Mouse (Mus musculus) MEL (cell line): ENCODE data around the gene Ddx24. TPM values are rescaled to one million over a fixed set of nuclear protein-coding genes. Genes with fewer than 3 reads are reported as not detected.

Experiments used
- DNase-seq: peaks from one replicate; pipeline ENCODE4 v3.0.0; 2011; ENCODE audit warnings: low read depth, low spot score
- H3K27ac ChIP-seq: 2 replicates; pipeline ENCODE4 v1.5.1; 2012; ENCODE audit warnings: low read depth, mild to moderate bottlenecking, control low read depth, low read length, moderate library complexity; ENCODE audit not compliant: control insufficient read depth
- H3K27me3 ChIP-seq, 2 experiments: fragments of 150-350 bp in 1 of 2; sonication (generic) in 1 of 2; 2 replicates each; pipeline ENCODE4 v1.6.1; 2012; ENCODE audit warnings: low read length in 2 of 2, mild to moderate bottlenecking in 2 of 2, improper control_type of control experiment in 1 of 2, moderate library complexity in 1 of 2; ENCODE audit not compliant: insufficient read depth in 2 of 2, control insufficient read depth in 1 of 2
- H3K36me3 ChIP-seq, 2 experiments: 2 replicates each; pipeline ENCODE4 v1.6.1; 2012 to 2014; ENCODE audit warnings: low read length in 2 of 2, improper control_type of control experiment in 1 of 2, inconsistent platforms in 1 of 2, mild to moderate bottlenecking in 1 of 2; ENCODE audit not compliant: insufficient read depth in 2 of 2, control insufficient read depth in 1 of 2
- H3K4me1 ChIP-seq, 2 experiments: fragments of 150-350 bp in 1 of 2; sonication (generic) in 1 of 2; 2 replicates each; pipeline ENCODE4 v1.6.1; 2012; ENCODE audit warnings: low read length in 2 of 2, improper control_type of control experiment in 1 of 2, mild to moderate bottlenecking in 1 of 2; ENCODE audit not compliant: insufficient read depth in 2 of 2, control insufficient read depth in 1 of 2
- H3K4me3 ChIP-seq, 2 experiments: fragments of 150-350 bp in 1 of 2; sonication (generic) in 1 of 2; 2 replicates each; pipeline ENCODE4 v1.5.1; 2012; ENCODE audit warnings: low read depth in 2 of 2, low read length in 2 of 2, mild to moderate bottlenecking in 2 of 2, moderate library complexity in 2 of 2, control low read depth in 1 of 2, improper control_type of control experiment in 1 of 2; ENCODE audit not compliant: control insufficient read depth in 1 of 2, insufficient read depth in 1 of 2
- H3K79me2 ChIP-seq: 2 replicates; pipeline ENCODE4 v1.6.1; 2012; ENCODE audit warnings: mild to moderate bottlenecking, low read length, moderate library complexity; ENCODE audit not compliant: control insufficient read depth, poor library complexity, insufficient read depth
- H3K9ac ChIP-seq: 2 replicates; pipeline ENCODE4 v1.6.1; 2012; ENCODE audit warnings: low read depth, mild to moderate bottlenecking, control low read depth, low read length, moderate library complexity; ENCODE audit not compliant: control insufficient read depth, poor library complexity, severe bottlenecking
- H3K9me3 ChIP-seq: fragments of 150-350 bp; sonication (generic); replicated peaks from 2 replicates; pipeline ENCODE4 v1.6.1; 2012; ENCODE audit warnings: mild to moderate bottlenecking, low read length, improper control_type of control experiment, moderate library complexity; ENCODE audit not compliant: insufficient read depth
- CTCF ChIP-seq, 3 experiments: IDR thresholded peaks in 2 of 3; conservative IDR thresholded peaks in 1 of 3; 2 replicates each; pipeline ENCODE4 v1.5.1; 2011 to 2012; ENCODE audit warnings: low read length in 3 of 3, low read depth in 2 of 3, mild to moderate bottlenecking in 2 of 3, improper control_type of control experiment in 1 of 3, inconsistent platforms in 1 of 3, mixed read lengths in 1 of 3, moderate library complexity in 1 of 3; ENCODE audit not compliant: control insufficient read depth in 1 of 3, insufficient read depth in 1 of 3, poor library complexity in 1 of 3, severe bottlenecking in 1 of 3
- ELF1 ChIP-seq: IDR thresholded peaks from 2 replicates; pipeline ENCODE4 v1.6.1; 2014; ENCODE audit warnings: low read depth, mild to moderate bottlenecking, inconsistent platforms, low read length, improper control_type of control experiment, moderate library complexity
- EP300 ChIP-seq, 2 experiments: IDR thresholded peaks; 2 replicates each; pipeline ENCODE4 v1.6.1; 2011; ENCODE audit warnings: improper control_type of control experiment in 2 of 2, low read length in 2 of 2, low read depth in 1 of 2, mild to moderate bottlenecking in 1 of 2
- GATA1 ChIP-seq: IDR thresholded peaks from 2 replicates; pipeline ENCODE4 v1.6.1; 2011; ENCODE audit warnings: low read depth, low read length, improper control_type of control experiment
- HCFC1 ChIP-seq: IDR thresholded peaks from 2 replicates; pipeline ENCODE4 v1.6.1; 2012; ENCODE audit warnings: low read depth, mild to moderate bottlenecking, inconsistent platforms, low read length, improper control_type of control experiment, moderate library complexity
- MYC ChIP-seq: IDR thresholded peaks from 2 replicates; pipeline ENCODE4 v1.6.1; 2011; ENCODE audit warnings: low read depth, mild to moderate bottlenecking, low read length, improper control_type of control experiment, moderate library complexity
- NRF1 ChIP-seq: IDR thresholded peaks from 2 replicates; pipeline ENCODE4 v1.6.1; 2014; ENCODE audit warnings: low read depth, mild to moderate bottlenecking, inconsistent platforms, low read length, improper control_type of control experiment, moderate library complexity; ENCODE audit not compliant: poor library complexity, insufficient read depth, severe bottlenecking
- POLR2AphosphoS2 ChIP-seq: IDR thresholded peaks from 2 replicates; pipeline ENCODE4 v1.6.1; 2011; ENCODE audit warnings: low read length, improper control_type of control experiment
- POLR2AphosphoS5 ChIP-seq: IDR thresholded peaks from 2 replicates; pipeline ENCODE4 v1.6.1; 2012; ENCODE audit warnings: low read depth, borderline replicate concordance, mild to moderate bottlenecking, inconsistent platforms, low read length, moderate library complexity, mixed read lengths
- TBP ChIP-seq: IDR thresholded peaks from 2 replicates; pipeline ENCODE4 v1.8.0; 2011; ENCODE audit warnings: low read depth, low read length, improper control_type of control experiment
- TCF12 ChIP-seq: IDR thresholded peaks from 2 replicates; pipeline ENCODE4 v1.6.1; 2014; ENCODE audit warnings: low read depth, mild to moderate bottlenecking, inconsistent platforms, low read length, improper control_type of control experiment, moderate library complexity
- UBTF ChIP-seq: IDR thresholded peaks from 2 replicates; pipeline ENCODE4 v1.6.1; 2012; ENCODE audit warnings: low read depth, mild to moderate bottlenecking, inconsistent platforms, low read length, improper control_type of control experiment, moderate library complexity, borderline replicate concordance; ENCODE audit not compliant: insufficient read depth
- ZC3H11A ChIP-seq: IDR thresholded peaks from 2 replicates; pipeline ENCODE4 v1.6.1; 2012; ENCODE audit warnings: low read depth, mild to moderate bottlenecking, inconsistent platforms, low read length, improper control_type of control experiment
- ZKSCAN1 ChIP-seq: IDR thresholded peaks from 2 replicates; pipeline ENCODE4 v1.6.1; 2012; ENCODE audit warnings: low read depth, mild to moderate bottlenecking, inconsistent platforms, low read length, improper control_type of control experiment, moderate library complexity
- ZNF384 ChIP-seq: IDR thresholded peaks from 2 replicates; pipeline ENCODE4 v1.6.1; 2012; ENCODE audit warnings: low read depth, mild to moderate bottlenecking, inconsistent platforms, low read length, improper control_type of control experiment
- polyA plus RNA-seq, 2 experiments: library from polyadenylated mRNA; stranded (reverse) in 1 of 2; unstranded in 1 of 2; fragments of >175 nt in 1 of 2; fragments of >200 nt in 1 of 2; gene quantifications; 2 replicates each; pipeline versions ENCODE4 v1.2.1 to v1.2.4; 2012; ENCODE audit warnings: low replicate concordance in 2 of 2, low read depth in 1 of 2; ENCODE audit not compliant: insufficient read length in 2 of 2, insufficient read depth in 1 of 2, missing spikeins in 1 of 2
- total RNA-seq: library from RNA; depleted of rRNA; stranded (reverse); fragments of 300-350 nt; gene quantifications from 2 replicates; pipeline ENCODE4 v1.2.3, GENCODE M21; 2012

Gene Ddx24
- total and polyA plus RNA-seq, 3 experiments, result 113 to 876 (median 124) TPM

GRCm38 (mm10) chr12:103404131-103404530 lies 21.5 kb downstream of the Ddx24 start:
- no peak overlapping the region for H3K9ac ChIP-seq
- H3K27me3 ChIP-seq, result no peaks in the 10 kb centered on the region
- no peaks in the 10 kb centered on the region for H3K9me3 ChIP-seq
- H3K4me3 ChIP-seq, result no peak overlapping the region
- TF ChIP-seq POLR2AphosphoS5, result no peak
- no peak for TF ChIP-seq MYC
- TF ChIP-seq TBP, result no peak
- TF ChIP-seq GATA1, result no peak
- TF ChIP-seq ZNF384, result no peak
- no peaks in the 10 kb centered on the region for H3K4me1 ChIP-seq
- no peaks in the 10 kb centered on the region for H3K79me2 ChIP-seq
- H3K36me3 ChIP-seq, result peaks cover 0 to 2% of the 10 kb centered on the region in 2 experiments; a peak in 2 of 4 replicates
- no peak for DNase-seq
- no peak overlapping the region for H3K27ac ChIP-seq

- H3K27ac ChIP-seq, result no peak overlapping the region
- H3K4me3 ChIP-seq, result no peak overlapping the region
- no peak for DNase-seq
- TF ChIP-seq CTCF (IDR thresholded peaks at IDR 0.05 in 2 of 3, conservative IDR thresholded peaks at IDR 0.05 in 1 of 3; ENCODE audit: control insufficient read depth in 1 of 3, insufficient read depth in 1 of 3, low read depth in 2 of 3, low read length in 3 of 3, poor library complexity in 1 of 3, severe bottlenecking in 1 of 3) (no peak), TCF12 (no peak), UBTF (no peak), TBP (no peak), ELF1 (no peak), ZKSCAN1 (no peak), HCFC1 (no peak)
- H3K27me3 ChIP-seq, result no peaks in the 10 kb centered on the region
- peaks cover 15 to 25% of the 10 kb centered on the region in 2 experiments for H3K4me1 ChIP-seq
- H3K36me3 ChIP-seq, result peaks cover 0 to 19% of the 10 kb centered on the region in 2 experiments; a peak in 3 of 4 replicates
- H3K9me3 ChIP-seq, result no peaks in the 10 kb centered on the region
- no peaks in the 10 kb centered on the region for H3K79me2 ChIP-seq
- no peak overlapping the region for H3K9ac ChIP-seq
These were observed 28.9 kb downstream of the Ddx24 start for GRCm38 (mm10) chr12:103396751-103397150.

GRCm38 (mm10) chr12:103395486-103396275 lies 29.9 kb downstream of the Ddx24 start:
- no peak for DNase-seq
- Histone ChIP-seq H3K79me2 (no peaks in the 10 kb centered on the region), H3K4me1 (peaks cover 15 to 30% of the 10 kb centered on the region in 2 experiments), H3K27me3 (no peaks in the 10 kb centered on the region), H3K4me3 (no peak overlapping the region), H3K9ac (no peak overlapping the region), H3K9me3 (no peaks in the 10 kb centered on the region), H3K36me3 (peaks cover 0 to 23% of the 10 kb centered on the region in 2 experiments; a peak in 3 of 4 replicates), H3K27ac (no peak overlapping the region)
- TF ChIP-seq MYC (no peak), EP300 (IDR thresholded peaks at IDR 0.05; ENCODE audit: low read depth in 1 of 2, low read length in 2 of 2) (no peak), NRF1 (no peak), POLR2AphosphoS2 (no peak), ZC3H11A (no peak)
